Mouse (Mus musculus): ENCODE data around the gene Zfp827. TPM values are rescaled to one million over a fixed set of nuclear protein-coding genes. Genes with fewer than 3 reads are reported as not detected.

The Zfp827 gene
- total and polyA plus RNA-seq, 2 experiments from 2014 or later = 8.8 to 37.0 TPM

DNA sequence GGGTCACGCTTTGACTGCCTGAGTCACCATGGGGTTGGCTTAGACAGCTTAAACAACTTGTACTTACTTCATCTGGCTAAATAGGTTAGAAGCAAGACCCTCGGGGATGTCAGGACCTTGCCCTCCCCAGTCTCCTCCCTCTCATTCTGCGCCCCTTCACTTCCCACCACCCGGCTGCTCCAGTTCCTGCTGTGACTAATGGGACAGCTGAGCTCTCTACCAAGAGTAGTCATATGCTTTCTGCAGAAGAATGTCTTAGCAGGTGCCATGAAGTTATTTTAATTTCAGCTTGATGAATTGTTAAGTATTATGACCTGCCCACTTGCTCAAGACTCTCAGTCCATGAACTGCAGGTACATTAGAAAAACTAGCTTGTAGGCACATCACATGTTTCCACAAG lies 168.2 kb downstream of the Zfp827 start:
- TF ChIP-seq CTCF (IDR thresholded peaks at IDR 0.05) = no peak
- 80% methylated on average over 4 of the region's 4 CpGs for WGBS
- Histone ChIP-seq H3K27me3 (ENCODE audit: insufficient read depth, low read length) (no peaks in the 10 kb centered on the region), H3K27ac (ENCODE audit: low read depth, low read length) (no peak overlapping the region), H3K4me3 (ENCODE audit: low read depth, low read length) (no peak overlapping the region), H3K9ac (replicated peaks; ENCODE audit: low read length, poor library complexity, severe bottlenecking) (no peak overlapping the region), H3K9me3 (ENCODE audit: low read length) (no peaks in the 10 kb centered on the region), H3K4me1 (ENCODE audit: insufficient read depth, low read length) (no peaks in the 10 kb centered on the region), H3K4me2 (ENCODE audit: low read depth, low read length, poor library complexity, severe bottlenecking) (no peak overlapping the region), H3K36me3 (ENCODE audit: insufficient read depth, low read length) (no peaks in the 10 kb centered on the region)
- ATAC-seq (ENCODE audit: low FRiP score) (no peak), DNase-seq (ENCODE audit: low spot score) (no peak)

DNA sequence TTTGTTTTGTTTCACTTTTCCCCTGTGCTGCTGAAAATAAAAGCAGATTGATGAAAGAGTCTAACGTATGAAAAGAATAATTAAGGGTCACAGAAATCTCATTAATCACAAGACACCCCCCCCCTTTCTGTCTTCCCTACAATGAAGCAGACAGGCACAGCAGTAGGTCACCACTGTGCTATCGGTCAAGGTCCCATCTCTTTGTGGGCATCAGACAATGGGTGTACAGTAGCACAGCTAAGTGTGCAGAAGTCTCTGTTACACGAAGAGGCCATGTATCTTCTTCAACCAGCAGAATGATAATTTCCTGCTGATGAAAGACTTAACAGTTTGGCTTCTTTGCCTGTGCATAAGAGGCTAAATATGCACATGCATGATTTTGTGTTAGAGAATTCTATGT lies 170.4 kb downstream of the Zfp827 start:
- no peak for DNase-seq (ENCODE audit: low spot score)
- H3K36me3 ChIP-seq (ENCODE audit: insufficient read depth, low read length) = no peaks in the 10 kb centered on the region
- no peaks in the 10 kb centered on the region for H3K9me3 ChIP-seq (ENCODE audit: low read length)
- H3K9ac ChIP-seq (replicated peaks; ENCODE audit: low read length, poor library complexity, severe bottlenecking) = no peak overlapping the region
- ATAC-seq (ENCODE audit: low FRiP score) = no peak
- no peaks in the 10 kb centered on the region for H3K27me3 ChIP-seq (ENCODE audit: insufficient read depth, low read length)
- TF ChIP-seq CTCF (IDR thresholded peaks at IDR 0.05) = no peak
- no peaks in the 10 kb centered on the region for H3K4me1 ChIP-seq (ENCODE audit: insufficient read depth, low read length)
- H3K4me3 ChIP-seq (ENCODE audit: low read depth, low read length) = no peak overlapping the region
- H3K4me2 ChIP-seq (ENCODE audit: low read depth, low read length, poor library complexity, severe bottlenecking) = no peak overlapping the region
- 54% methylated on average over 3 of the region's 3 CpGs for WGBS
- H3K27ac ChIP-seq (ENCODE audit: low read depth, low read length) = no peak overlapping the region

DNA sequence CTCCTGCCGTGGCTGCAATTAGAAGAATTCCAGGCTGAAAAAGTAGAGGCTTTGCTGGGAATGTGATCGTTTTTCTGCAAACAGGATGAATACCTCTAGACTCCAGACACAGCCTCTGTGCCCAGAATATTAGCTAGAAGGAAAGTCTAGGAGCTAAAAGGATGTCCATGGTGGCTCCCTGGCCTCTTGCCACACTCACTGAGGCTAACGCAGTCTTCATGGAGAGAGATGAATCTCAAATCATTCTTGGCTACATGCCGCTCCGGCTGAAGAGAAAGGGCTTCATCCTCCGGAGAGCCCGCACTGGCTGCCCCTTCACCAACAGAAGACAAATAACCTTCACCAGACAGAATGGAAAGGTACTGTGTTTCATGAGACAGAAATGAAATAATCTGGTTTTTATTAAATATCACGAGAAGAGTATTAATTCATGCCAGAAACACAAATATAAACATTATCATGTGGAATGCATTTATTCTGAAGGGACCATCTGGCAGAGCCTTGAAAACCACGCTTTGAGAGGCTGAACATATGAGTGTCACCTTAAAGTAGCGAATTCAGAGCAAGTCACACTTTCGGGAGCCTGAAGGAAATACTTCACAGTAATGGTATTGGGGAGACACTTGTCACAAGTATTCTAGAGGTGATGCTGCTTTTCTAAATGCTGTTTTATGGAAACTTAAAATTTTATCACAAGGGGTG lies 173.4 kb downstream of the Zfp827 start:
- Histone ChIP-seq H3K9ac (replicated peaks; ENCODE audit: low read length, poor library complexity, severe bottlenecking) (no peak overlapping the region), H3K27ac (ENCODE audit: low read depth, low read length) (no peak overlapping the region), H3K9me3 (ENCODE audit: low read length) (no peaks in the 10 kb centered on the region), H3K4me2 (ENCODE audit: low read depth, low read length, poor library complexity, severe bottlenecking) (no peak overlapping the region), H3K4me1 (ENCODE audit: insufficient read depth, low read length) (no peaks in the 10 kb centered on the region), H3K36me3 (ENCODE audit: insufficient read depth, low read length) (no peaks in the 10 kb centered on the region), H3K27me3 (ENCODE audit: insufficient read depth, low read length) (no peaks in the 10 kb centered on the region), H3K4me3 (ENCODE audit: low read depth, low read length) (no peak overlapping the region)
- WGBS = 72% methylated on average over 11 of the region's 11 CpGs
- ATAC-seq (ENCODE audit: low FRiP score) = no peak
- no peak for DNase-seq (ENCODE audit: low spot score)
- no peak for TF ChIP-seq CTCF (IDR thresholded peaks at IDR 0.05)

DNA sequence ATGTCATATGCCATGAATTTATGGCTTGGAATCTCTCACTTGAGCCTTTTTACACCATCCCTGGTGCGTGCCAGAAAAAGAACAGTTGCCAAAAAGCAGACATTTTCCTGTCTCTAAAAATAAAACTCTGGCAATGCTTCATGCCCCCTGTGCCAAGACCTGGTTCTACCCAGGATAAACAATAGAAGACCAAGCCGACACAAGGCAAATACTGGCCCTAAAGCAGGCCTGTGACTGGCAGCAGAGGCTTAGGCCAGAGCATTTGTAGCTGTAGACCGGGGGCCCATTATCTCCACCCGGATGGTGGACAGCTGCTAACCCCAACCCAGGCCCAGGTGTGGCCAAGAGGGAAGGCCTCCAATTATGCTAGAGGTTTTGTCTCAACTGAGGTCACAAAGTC lies 178.7 kb downstream of the Zfp827 start:
- Histone ChIP-seq H3K4me3 (ENCODE audit: low read depth, low read length) (no peak overlapping the region), H3K4me2 (ENCODE audit: low read depth, low read length, poor library complexity, severe bottlenecking) (no peak overlapping the region), H3K27me3 (ENCODE audit: insufficient read depth, low read length) (no peaks in the 10 kb centered on the region), H3K9ac (replicated peaks; ENCODE audit: low read length, poor library complexity, severe bottlenecking) (no peak overlapping the region), H3K4me1 (ENCODE audit: insufficient read depth, low read length) (peaks cover 12% of the 10 kb centered on the region; the same call in 1 of the 2 replicates), H3K9me3 (ENCODE audit: low read length) (no peaks in the 10 kb centered on the region), H3K27ac (ENCODE audit: low read depth, low read length) (no peak overlapping the region), H3K36me3 (ENCODE audit: insufficient read depth, low read length) (no peaks in the 10 kb centered on the region)
- no peak for TF ChIP-seq CTCF (IDR thresholded peaks at IDR 0.05)
- WGBS = 66% methylated on average over 4 of the region's 4 CpGs
- peak; percentile 53 for DNase-seq (ENCODE audit: low spot score)
- ATAC-seq (ENCODE audit: low FRiP score) = no peak

DNA sequence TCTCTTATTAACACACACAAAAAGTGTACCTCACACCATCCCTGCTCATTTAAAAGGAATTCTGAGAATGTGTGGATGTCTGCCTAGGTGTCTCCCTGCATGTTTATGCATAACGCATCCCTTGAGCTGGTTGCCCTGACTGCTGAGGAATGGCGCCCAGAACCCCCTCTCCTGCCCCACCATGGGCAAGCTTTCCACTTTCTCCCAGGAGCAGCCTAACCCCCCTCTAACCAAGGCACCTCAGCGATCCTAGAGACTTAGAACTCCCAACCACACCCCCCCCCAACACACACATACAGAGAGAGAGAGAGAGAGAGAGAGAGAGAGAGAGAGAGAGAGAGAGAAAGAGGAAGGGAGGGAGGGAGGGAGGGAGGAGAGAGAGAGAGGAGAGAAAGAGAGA lies 179.9 kb downstream of the Zfp827 start:
- no peak for DNase-seq (ENCODE audit: low spot score)
- H3K27ac ChIP-seq (ENCODE audit: low read depth, low read length) = no peak overlapping the region
- H3K27me3 ChIP-seq (ENCODE audit: insufficient read depth, low read length) = no peaks in the 10 kb centered on the region
- no peak overlapping the region for H3K4me3 ChIP-seq (ENCODE audit: low read depth, low read length)
- no peaks in the 10 kb centered on the region for H3K36me3 ChIP-seq (ENCODE audit: insufficient read depth, low read length)
- no peak for ATAC-seq (ENCODE audit: low FRiP score)
- H3K9me3 ChIP-seq (ENCODE audit: low read length) = no peaks in the 10 kb centered on the region
- WGBS = 63% methylated on average over 3 of the region's 3 CpGs
- H3K9ac ChIP-seq (replicated peaks; ENCODE audit: low read length, poor library complexity, severe bottlenecking) = no peak overlapping the region
- H3K4me1 ChIP-seq (ENCODE audit: insufficient read depth, low read length) = peaks cover 12% of the 10 kb centered on the region; the same call in 1 of the 2 replicates
- no peak for TF ChIP-seq CTCF (IDR thresholded peaks at IDR 0.05)
- no peak overlapping the region for H3K4me2 ChIP-seq (ENCODE audit: low read depth, low read length, poor library complexity, severe bottlenecking)

DNA sequence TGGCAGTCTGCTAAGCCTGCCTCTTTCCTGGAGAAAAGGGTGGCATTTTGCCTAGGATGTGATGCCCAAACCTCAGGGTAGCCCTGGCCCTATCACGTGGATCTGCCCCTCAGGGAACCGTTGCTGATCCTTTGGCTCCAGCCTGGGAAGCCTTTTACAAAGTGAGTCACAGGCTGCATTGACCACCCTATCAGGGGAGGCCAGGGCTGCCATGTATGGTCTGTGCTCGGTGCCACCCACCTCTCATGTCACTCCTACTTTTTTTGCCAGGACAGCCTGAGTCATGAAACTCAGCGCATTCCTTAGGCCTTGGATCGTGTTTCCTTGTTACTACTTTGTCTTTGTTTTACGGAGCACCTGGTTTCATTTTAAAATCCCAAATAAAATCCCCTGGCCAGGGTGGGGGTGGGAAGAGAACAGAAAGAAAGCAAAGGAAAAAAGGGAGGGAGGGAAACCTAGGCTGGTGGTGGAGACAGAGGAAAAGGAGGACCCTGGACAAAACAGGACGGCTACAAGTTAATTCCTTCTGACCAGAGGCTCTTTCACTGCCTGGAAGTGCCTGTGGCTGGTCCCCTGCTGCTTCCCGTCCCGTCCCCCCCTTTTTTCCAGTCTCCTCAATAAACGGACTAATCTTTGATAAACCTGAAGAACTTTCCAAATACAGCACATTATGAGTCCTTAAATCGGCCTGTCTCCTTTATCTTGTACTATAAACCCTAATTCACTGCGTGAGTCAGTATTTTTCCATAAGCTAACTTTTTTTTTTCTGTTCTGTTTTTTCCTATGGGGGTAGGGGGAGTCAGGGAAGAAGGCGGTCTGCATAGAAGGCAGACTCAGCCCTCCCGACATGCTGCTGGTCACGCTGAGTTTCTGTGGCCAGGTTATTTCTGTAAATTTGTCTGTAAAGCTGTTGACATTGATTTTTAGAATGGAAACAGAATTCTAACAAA lies 180.7 kb downstream of the Zfp827 start:
- Histone ChIP-seq H3K36me3 (ENCODE audit: insufficient read depth, low read length) (no peaks in the 10 kb centered on the region), H3K4me2 (ENCODE audit: low read depth, low read length, poor library complexity, severe bottlenecking) (peak overlapping the region; percentile 55), H3K27ac (ENCODE audit: low read depth, low read length) (peak overlapping the region; percentile 52), H3K4me1 (ENCODE audit: insufficient read depth, low read length) (peaks cover 12% of the 10 kb centered on the region; the same call in 1 of the 2 replicates), H3K27me3 (ENCODE audit: insufficient read depth, low read length) (no peaks in the 10 kb centered on the region), H3K9ac (replicated peaks; ENCODE audit: low read length, poor library complexity, severe bottlenecking) (peak overlapping the region; percentile 56), H3K9me3 (ENCODE audit: low read length) (no peaks in the 10 kb centered on the region), H3K4me3 (ENCODE audit: low read depth, low read length) (peak overlapping the region; percentile 25; the same call in 1 of the 2 replicates)
- no peak for TF ChIP-seq CTCF (IDR thresholded peaks at IDR 0.05)
- ATAC-seq (ENCODE audit: low FRiP score) (peak; percentile 50), DNase-seq (ENCODE audit: low spot score) (peak; percentile 72)
- WGBS = 13% methylated on average over 15 of the region's 15 CpGs
